Mouse (Mus musculus) G1E-ER4 (cell line): Measurements from ENCODE around the gene Fam78b. TPM values are rescaled to one million over a fixed set of nuclear protein-coding genes. Genes with fewer than 3 reads are reported as not detected.

Source experiments
- GATA1 ChIP-seq: IDR thresholded peaks from one replicate; pipeline ENCODE4 v1.8.0; 2012; ENCODE audit warnings: low read length, inconsistent platforms
- polyA plus RNA-seq: library from polyadenylated mRNA; stranded (reverse); fragments of >175 nt; gene quantifications from 2 replicates; pipeline ENCODE4 v1.2.3, GENCODE M21; 2012

Gene Fam78b
- polyA plus RNA-seq, 1 experiment = not detected

DNA sequence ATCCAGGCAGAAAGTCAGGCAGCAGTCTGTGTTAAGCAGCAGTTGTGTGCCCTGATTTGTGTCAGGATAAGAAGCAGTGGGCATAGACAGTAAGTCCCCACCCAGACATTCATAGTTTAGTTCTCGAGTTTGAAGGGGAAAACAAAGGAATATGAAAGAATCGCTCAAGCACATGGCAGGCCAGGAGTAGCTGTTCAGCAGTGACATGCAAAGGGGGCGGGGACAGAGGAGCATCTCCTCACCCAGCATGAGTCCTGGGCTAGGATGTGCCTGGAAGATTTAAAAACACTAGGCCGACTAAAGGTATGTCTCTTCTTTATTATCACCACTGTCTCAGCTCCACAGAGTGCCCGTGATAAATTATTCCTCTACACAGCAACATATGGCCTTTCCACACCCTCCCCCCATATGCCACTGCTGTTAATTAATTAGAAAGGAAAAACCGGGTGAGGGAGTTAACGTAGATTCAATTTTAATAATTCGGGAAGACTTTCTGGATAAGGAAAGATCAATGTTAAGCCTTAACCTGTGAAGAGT is 107.8 kb downstream of the Fam78b start:
- TF ChIP-seq GATA1 = no peak

- TF ChIP-seq GATA1 = no peak
Measured at GRCm38 (mm10) chr1:167114363-167115050, 113.3 kb downstream of the Fam78b start.

GRCm38 (mm10) chr1:167115121-167115520 is 113.9 kb downstream of the Fam78b start:
- TF ChIP-seq GATA1 = no peak

- TF ChIP-seq GATA1 = no peak
Measured at GRCm38 (mm10) chr1:167116733-167117132, 115.5 kb downstream of the Fam78b start.

- TF ChIP-seq GATA1 = no peak
Measured at GRCm38 (mm10) chr1:167118971-167119370, 117.8 kb downstream of the Fam78b start.

GRCm38 (mm10) chr1:167119439-167119838 is 118.2 kb downstream of the Fam78b start:
- TF ChIP-seq GATA1 = no peak

GRCm38 (mm10) chr1:167122436-167122835 is 121.2 kb downstream of the Fam78b start:
- TF ChIP-seq GATA1 = no peak

DNA sequence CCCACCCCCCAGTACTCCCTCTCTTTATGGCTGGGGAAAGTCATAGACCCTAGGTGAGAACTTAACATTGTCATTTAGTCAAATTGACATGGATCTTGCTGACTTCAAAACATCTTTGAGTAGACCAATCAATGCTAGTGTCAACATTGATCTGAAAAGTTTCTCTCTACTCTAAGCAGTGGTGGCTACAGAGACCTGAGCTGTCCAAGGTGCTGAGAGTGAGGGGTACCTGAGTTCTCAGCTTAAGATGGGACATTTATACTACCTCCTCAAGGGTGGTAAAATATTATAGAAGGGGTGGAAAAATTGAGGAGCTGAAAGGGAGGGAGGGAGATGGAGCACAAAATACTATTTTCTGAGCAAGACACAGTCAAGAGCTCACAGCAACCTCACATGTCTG is 122.3 kb downstream of the Fam78b start:
- no peak for TF ChIP-seq GATA1

- no peak for TF ChIP-seq GATA1
Measured at GRCm38 (mm10) chr1:167125870-167126269, 124.7 kb downstream of the Fam78b start.

GRCm38 (mm10) chr1:167126292-167126691 is 125.1 kb downstream of the Fam78b start:
- TF ChIP-seq GATA1 = no peak

DNA sequence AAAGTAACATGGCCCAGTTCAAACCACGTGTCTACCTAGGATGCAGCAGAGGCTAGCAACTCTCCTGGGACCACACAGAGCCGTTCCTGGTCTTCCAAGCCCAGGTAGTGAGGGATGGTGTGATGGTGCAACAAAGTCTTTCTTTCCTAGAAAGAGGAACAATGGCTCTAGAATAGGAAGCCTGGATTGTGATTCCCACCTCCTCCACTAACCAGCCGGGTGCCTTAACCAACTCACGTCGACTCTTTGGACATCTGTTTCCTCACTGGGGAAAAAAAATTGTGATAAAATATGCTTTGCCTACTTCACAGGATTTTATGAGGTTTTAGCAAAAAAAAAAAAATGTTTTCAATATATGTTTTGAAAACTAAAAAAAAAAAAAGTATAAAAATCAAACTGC is 134.5 kb downstream of the Fam78b start:
- TF ChIP-seq GATA1 = no peak
